Mouse (Mus musculus): ENCODE measurements at regions not wholly inside any gene's neighbourhood (a gene's known extent, or its start where the extent isn't known, plus 50 kb on each side); places are given as distances from the start of the nearest gene placed in this dataset.
"Not testable (repeated sequence)": the region's sequence is repeated elsewhere in the genome, so short reads cannot be mapped to it uniquely, and the experiment has no call there.

DNA sequence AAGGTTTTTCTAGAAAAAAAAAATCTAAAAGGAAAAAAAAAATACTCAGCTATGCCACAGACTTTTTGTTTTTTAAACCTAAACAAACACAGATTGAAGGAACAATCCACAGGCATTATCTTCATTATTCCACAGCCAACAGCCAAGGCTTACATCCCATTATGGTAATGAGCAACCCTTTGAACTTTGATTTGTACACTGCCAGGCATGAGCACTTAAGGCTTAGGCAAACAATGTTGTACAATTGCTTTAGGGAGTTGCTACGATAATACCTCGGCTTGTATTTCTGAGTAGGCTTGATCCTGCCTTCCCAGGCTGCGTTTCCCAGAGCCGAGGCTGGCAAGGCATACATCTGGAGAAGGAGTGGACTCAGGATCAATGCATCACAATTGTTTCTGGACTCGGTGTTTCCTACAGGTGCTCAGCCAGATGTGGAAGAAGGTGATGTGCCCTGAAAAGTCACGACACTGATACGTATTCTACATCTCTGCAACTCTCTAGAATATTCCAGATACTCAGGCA lies 409.0 kb upstream of the Igfbp7 start:
- no peak for DNase-seq (ENCODE audit: low spot score in 2 of 2)

DNA sequence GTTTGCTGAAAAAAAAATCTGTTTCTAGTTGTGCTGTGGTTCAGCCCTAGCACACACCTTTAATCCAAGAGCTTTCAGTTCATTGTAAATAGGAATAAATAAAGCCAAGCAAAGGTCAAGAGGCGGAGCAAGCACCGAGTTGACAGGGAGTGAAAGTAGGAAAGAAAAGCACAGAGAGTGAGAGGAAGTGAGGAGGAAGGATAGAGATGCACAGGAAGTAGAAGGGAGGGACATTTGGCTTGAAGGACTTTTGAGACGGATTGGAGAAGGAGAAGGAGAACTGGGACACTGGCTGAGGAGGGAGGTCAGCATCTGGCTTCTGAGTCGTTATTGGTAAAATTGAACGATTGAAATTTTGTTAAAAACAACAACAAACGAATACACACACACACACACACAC lies 402.0 kb upstream of the Igfbp7 start:
- no peak for DNase-seq (ENCODE audit: low spot score in 2 of 2)

DNA sequence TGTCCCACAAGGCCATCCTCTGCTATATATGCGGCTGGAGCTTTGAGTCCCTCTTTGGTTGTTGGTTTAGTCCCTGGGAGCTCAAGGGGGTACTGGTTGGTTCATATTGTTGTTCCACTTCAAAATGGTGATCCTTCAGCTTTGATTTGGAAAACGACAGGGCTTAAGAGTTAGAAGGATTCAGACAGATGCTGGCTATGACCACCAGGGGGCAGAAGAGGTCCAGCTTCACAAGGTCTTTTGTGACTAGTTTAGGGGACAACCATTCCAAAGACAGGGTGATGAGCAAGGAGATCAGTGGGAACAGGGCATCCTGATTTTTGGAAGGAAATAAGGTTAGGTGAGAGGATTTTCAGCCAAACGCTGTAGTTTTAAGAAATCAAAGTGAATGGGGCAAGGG lies 399.9 kb upstream of the Igfbp7 start:
- DNase-seq (ENCODE audit: low spot score in 2 of 2): no peak

GRCm38 (mm10) chr5:77806334-77807157 lies 398.7 kb upstream of the Igfbp7 start:
- no peak for DNase-seq (ENCODE audit: low spot score in 2 of 2)

DNA sequence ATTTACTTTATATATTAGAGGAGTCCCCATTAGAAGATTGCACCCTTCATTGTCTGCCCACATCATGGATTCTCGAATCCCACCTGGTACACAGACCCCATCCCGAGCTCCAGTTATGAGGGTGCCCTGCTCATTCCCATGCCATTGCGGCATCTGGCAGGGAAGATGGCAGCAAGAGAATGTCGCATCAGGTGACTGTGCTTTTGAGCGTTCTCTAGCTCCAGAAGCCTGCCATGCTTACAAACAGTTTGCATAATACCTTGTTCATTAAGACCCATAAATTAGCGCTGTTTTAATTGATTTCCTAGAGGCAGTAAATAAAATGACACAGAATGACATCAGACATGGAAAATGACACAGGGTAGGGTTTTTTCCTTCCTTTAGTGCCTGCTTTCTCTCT lies 398.0 kb upstream of the Igfbp7 start:
- no peak for DNase-seq (ENCODE audit: low spot score in 2 of 2)

DNA sequence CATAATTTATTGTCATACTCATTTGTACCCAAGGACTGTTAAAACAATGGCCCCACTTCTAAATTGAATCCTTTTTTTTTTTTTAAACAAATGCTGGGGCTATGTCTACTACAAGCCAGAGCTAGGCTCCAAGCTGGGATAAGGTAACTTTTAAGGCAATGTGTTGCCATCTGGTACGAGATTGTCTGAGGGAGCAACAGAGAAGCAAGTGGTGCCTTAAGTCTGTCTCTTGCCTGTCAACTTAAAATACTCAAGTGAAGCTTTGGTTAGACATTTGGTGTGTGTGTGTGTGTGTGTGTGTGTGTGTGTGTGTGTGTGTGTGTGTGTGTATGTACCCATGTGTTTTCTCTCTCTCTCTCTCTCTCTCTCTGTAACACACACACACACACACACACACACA lies 397.5 kb upstream of the Igfbp7 start:
- no peak for DNase-seq (ENCODE audit: low spot score in 2 of 2)

DNA sequence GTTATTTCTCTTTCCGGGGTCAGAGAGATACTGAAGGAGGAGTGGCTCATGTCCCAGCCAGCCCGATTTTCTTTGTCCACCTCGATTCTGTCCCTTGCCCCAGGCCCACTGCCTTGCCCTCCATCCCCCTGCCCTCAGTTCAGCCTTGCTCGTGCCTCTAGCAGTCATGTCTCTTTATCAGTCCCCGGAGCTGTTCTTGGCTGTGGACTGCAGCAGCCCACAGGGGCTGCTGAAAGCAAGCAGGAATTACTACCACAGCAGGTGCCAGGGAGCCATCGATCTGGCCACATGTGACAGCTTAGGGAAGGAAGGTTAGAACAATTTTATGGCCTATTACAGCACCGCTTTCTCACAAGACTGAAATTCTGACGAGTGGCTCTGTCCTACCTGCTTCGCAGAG lies 396.3 kb upstream of the Igfbp7 start:
- DNase-seq (ENCODE audit: low spot score in 2 of 2): no peak

- no peak for DNase-seq (ENCODE audit: low spot score in 2 of 2)
Observed at GRCm38 (mm10) chr5:77803562-77803961, 395.7 kb upstream of the Igfbp7 start.

DNA sequence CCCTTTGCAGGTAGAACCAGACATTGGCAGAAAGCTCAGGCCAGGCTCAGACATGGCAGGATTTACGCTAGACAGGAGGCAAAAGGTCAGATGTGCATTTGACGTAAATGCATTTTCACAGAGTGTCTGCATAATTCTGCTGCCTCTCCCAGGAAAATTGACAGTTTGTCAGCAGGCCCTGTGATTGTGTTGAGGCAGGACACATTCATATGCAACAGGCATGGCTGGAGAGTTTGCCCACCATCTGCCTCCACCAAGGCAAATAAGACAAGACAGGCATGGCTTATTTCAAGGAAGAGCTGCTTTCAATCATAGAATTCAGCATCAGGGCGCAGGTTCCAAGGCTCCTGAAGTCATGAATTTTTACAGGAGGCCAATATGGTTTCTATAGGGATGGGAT lies 389.1 kb upstream of the Igfbp7 start:
- DNase-seq (ENCODE audit: low spot score in 2 of 2): no peak

GRCm38 (mm10) chr5:77795766-77796165 lies 387.9 kb upstream of the Igfbp7 start:
- no peak for DNase-seq (ENCODE audit: low spot score in 2 of 2)

DNA sequence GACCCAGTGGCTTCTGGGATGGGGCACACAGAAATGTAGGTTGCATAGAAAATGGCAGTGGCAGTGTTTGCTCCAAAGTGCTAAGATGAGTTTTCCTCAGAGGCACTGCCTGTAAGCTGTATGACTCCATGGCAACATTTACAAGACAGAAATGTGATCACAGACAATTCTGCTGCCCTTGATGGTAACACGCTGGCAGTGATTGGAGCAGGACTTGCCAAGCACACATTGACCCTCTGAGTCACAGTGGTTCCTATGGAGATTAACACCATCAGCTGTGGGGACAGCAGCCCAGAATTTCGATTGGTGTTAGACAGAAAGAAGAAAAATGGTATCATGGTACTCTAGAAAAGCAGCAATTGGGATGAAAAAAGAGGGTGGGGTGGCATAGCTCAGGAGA lies 376.1 kb upstream of the Igfbp7 start:
- no peak for DNase-seq (ENCODE audit: low spot score in 2 of 2)

DNA sequence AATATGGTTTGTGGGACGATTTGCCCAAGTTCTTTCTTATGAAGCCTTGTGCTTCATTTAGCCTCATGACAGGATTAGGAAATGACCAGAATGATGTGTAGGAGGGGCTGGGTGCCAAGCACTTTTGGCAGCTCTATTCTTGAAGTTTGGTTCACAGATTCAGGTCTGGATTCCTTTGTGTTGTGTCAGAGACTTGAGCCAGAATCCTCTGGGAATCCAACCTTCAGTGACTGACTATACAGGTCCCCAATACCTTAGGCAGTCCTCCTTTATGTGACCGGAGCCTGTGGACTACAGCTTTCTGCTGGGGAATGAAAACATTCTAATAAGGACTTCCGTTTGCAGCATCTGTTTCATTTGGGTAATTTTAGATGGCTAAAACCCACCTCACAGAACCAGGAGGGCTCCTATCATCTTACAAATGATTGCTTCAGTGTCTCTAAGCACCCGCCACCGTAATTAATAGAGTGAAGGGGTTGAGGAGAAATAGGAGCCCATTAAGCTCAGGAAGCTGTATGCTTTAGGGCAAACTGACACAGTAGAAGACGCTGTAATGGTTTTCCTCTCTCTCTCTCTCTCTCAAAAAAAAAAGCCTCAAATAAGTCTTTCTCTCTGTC lies 354.7 kb upstream of the Igfbp7 start:
- no peak for DNase-seq (ENCODE audit: low spot score in 2 of 2)

GRCm38 (mm10) chr5:77762013-77762412 lies 354.2 kb upstream of the Igfbp7 start:
- no peak for DNase-seq (ENCODE audit: low spot score in 2 of 2)

DNA sequence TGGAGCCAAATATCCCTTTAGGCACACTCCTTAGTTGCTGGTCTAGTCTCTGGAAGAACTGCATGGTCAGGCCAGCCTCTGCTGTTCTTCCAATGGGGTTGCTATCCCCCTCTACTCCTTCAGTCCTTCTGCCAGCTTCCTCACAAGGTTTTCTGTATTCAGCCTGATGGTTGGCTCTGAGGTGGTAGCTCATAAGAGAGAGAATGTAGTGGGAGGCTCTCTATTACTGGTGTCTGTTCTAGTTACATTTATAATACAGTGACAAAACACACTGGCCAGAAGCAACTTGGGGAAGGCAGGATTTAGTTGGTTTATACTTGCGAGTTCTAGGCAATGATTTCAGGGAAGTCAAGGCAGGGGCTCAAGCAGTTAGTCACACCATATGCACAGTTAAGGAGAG lies 341.1 kb upstream of the Igfbp7 start:
- DNase-seq (ENCODE audit: low spot score in 2 of 2): no peak

DNA sequence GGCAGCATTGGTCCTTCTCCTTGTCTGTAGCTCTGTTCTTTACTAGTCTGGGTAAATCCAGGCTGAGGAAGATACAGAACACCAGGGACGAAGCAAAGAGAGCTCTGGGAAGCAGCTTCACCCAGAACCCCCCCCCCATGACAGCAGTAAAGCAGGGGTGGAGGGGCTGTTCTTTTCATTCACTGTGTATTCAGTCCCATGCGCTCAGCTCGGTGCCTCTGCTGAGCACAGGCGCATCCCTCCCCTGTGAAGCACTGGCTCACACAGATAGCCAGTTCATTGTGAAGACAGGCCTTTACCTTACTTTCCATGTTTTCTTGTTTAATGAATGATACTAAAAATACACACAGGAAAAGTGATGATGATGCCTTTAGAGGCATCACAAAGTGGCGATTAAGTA lies 338.8 kb upstream of the Igfbp7 start:
- DNase-seq (ENCODE audit: low spot score in 2 of 2): no peak

- no peak for DNase-seq (ENCODE audit: low spot score in 2 of 2)
Observed at GRCm38 (mm10) chr5:77743467-77743866, 335.6 kb upstream of the Igfbp7 start.

DNA sequence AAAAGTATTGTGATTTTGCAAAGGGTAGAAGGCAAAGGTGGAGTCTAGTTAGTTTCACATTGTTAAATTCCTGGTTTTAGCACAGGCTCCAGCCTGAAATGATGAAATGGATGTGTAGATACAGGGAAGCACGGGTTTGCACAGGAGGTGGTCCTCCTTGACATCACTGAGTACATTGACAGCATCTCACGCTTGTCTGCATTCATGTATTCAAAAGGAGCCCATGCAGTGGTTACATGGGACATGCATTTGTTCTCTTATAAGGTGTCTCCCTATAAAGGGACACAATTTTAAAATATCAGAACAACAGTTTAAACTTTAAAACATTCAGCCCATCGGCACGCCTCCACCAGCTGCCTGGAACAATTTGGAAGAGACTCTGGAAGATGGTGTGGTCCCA lies 322.4 kb upstream of the Igfbp7 start:
- not testable (repeated sequence) for DNase-seq (ENCODE audit: low spot score in 2 of 2)

DNA sequence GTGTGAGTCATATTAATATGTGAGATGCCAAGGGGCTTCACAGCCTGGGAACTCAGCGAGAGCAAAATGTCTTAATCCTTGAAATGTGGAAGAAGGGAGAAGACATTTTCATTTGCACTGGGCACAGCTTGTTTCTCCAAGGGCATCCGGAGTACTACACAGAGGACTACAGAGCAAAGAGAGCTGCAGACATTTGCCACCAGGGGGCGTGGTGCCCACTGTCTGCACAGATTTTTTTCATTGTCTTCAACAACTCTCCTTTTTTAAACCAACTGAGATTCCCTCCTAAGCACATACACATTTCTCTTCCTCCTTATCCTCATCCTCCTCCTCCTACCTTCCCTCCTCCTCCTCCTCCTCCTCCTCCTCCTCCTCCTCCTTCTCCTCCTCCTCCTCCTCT lies 273.8 kb upstream of the Igfbp7 start:
- DNase-seq (ENCODE audit: low spot score in 2 of 2): no peak

DNA sequence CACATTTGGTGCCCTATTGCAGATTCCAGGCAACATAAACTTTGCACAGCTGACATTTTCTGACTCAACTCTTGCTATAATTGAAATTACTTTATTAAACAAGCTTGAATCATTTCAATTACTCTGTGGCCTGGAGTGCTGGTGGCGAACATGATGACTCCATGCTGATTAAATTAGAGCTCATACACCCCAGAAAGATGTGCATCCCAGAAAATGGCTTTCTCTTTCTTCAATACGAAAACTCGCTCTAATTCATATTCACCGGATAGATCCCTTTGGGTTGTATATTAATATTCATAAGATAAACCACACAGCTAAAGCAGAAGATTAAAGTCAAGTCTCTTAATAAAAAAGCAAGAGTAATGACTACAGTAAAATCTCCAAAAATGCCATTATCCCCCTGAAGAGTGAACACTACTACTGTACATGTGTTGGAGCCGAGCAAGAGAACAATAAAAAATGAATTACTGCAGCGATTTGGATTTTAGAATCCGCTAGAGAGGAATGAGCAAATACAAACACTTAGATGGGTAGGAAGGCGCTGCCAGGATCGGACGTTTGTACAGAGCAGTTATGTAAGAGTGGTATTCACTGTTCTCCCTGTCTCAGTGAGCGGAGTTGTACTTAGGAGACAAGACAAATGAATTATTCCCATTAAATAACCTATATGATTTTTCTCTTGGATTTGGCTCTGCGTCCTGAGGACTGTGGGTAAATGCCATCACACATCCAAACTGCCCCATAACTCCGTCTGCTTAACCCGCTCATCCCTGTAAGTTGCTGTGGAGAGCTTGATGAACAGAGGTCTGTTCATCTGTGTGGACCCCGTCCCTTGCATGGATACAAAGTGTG lies 264.5 kb upstream of the Igfbp7 start:
- DNase-seq (ENCODE audit: low spot score in 2 of 2): no peak

- no peak for DNase-seq (ENCODE audit: low spot score in 2 of 2)
Observed at GRCm38 (mm10) chr5:77663096-77663495, 255.3 kb upstream of the Igfbp7 start.

- no peak for DNase-seq (ENCODE audit: low spot score in 2 of 2)
Observed at GRCm38 (mm10) chr5:77659016-77659415, 251.2 kb upstream of the Igfbp7 start.

DNA sequence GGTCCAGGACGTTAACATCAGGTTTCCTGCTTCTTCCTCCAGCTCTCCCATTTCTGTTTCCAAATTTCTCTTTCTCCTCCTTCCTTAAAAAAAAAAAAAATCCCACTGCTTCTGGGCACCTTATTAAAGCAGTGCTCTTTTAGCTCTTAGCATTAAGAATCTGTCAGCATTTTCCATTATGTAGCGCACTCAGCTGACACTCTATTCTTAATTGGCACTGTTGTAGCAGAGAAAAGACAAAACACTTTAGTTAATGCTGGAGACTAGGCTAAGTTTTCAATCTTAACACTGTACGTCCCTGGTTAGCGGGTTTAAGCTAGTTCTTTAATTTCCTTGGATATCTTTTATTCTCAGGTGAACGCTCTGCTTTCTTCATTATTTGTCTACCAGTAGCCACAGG lies 236.8 kb upstream of the Igfbp7 start:
- no peak for DNase-seq (ENCODE audit: low spot score in 2 of 2)

Data from spleen, postnatal 36 days (tissue).